Mouse (Mus musculus): Measurements from ENCODE around the gene Gngt2. TPM values are rescaled to one million over a fixed set of nuclear protein-coding genes. Genes with fewer than 3 reads are reported as not detected.
"Not testable (repeated sequence)": the region's sequence is repeated elsewhere in the genome, so short reads cannot be mapped to it uniquely, and the experiment has no call there.

Gene Gngt2
- total RNA-seq, 2 experiments from 2014 or later, result 20.5 to 28.1 TPM

- no peak for ATAC-seq (replicated peaks; ENCODE audit: low FRiP score, poor library complexity, severe bottlenecking)
Measured at GRCm38 (mm10) chr11:95875804-95876203, 38.8 kb downstream of the Gngt2 start.

GRCm38 (mm10) chr11:95876296-95876695 is 39.3 kb downstream of the Gngt2 start:
- ATAC-seq (replicated peaks; ENCODE audit: low FRiP score, poor library complexity, severe bottlenecking), result peak; percentile 70; the same call in 1 of the 2 replicates

GRCm38 (mm10) chr11:95879861-95880260 is 42.8 kb downstream of the Gngt2 start:
- ATAC-seq (replicated peaks; ENCODE audit: low FRiP score, poor library complexity, severe bottlenecking), result not testable (repeated sequence)

- ATAC-seq (replicated peaks; ENCODE audit: low FRiP score, poor library complexity, severe bottlenecking), result no peak
Measured at GRCm38 (mm10) chr11:95890462-95891051, 53.5 kb downstream of the Gngt2 start.

Other genes starting within 250 kb of the Gngt2 start
- not detected in 2 replicates for gene Ngfr, start 249.5 kb upstream of the Gngt2 start, total RNA-seq (2015; ENCODE audit: low replicate concordance)
- gene Ngfr, start 249.5 kb upstream of the Gngt2 start, total RNA-seq (2017; ENCODE audit: low replicate concordance), result not detected in 2 replicates
- gene Phb, start 170.3 kb upstream of the Gngt2 start, total RNA-seq (2015; ENCODE audit: low replicate concordance), result 12.3 and 17.6 TPM in 2 replicates
- gene Phb, start 170.3 kb upstream of the Gngt2 start, total RNA-seq (2017; ENCODE audit: low replicate concordance), result 7.7 and 42.9 TPM in 2 replicates
- gene Zfp652, start 124.5 kb upstream of the Gngt2 start, total RNA-seq (2015; ENCODE audit: low replicate concordance), result 12.3 and 22.6 TPM in 2 replicates
- gene Zfp652, start 124.5 kb upstream of the Gngt2 start, total RNA-seq (2017; ENCODE audit: low replicate concordance), result 9.0 and 23.0 TPM in 2 replicates
- gene B130006D01Rik, start 113.6 kb upstream of the Gngt2 start, total RNA-seq (2015; ENCODE audit: low replicate concordance), result 0.42 and 1.8 TPM in 2 replicates
- gene B130006D01Rik, start 113.6 kb upstream of the Gngt2 start, total RNA-seq (2017; ENCODE audit: low replicate concordance), result 0.61 and 2.6 TPM in 2 replicates
- 10.1 and 12.6 TPM in 2 replicates for gene Phospho1, start 12.7 kb upstream of the Gngt2 start, total RNA-seq (2015; ENCODE audit: low replicate concordance)
- 18.6 TPM in 1 of 2 replicates, not detected in the other for gene Phospho1, start 12.7 kb upstream of the Gngt2 start, total RNA-seq (2017; ENCODE audit: low replicate concordance)
- gene Abi3, start 5.3 kb downstream of the Gngt2 start, total RNA-seq (2015; ENCODE audit: low replicate concordance), result 2.1 and 4.7 TPM in 2 replicates
- 2.3 and 16.0 TPM in 2 replicates for gene Abi3, start 5.3 kb downstream of the Gngt2 start, total RNA-seq (2017; ENCODE audit: low replicate concordance)
- not detected in 2 replicates for gene B4galnt2, start 77.7 kb downstream of the Gngt2 start, total RNA-seq (2015; ENCODE audit: low replicate concordance)
- not detected in 2 replicates for gene B4galnt2, start 77.7 kb downstream of the Gngt2 start, total RNA-seq (2017; ENCODE audit: low replicate concordance)
- not detected in 2 replicates for gene Igf2bp1, start 168.7 kb downstream of the Gngt2 start, total RNA-seq (2015; ENCODE audit: low replicate concordance)
- gene Igf2bp1, start 168.7 kb downstream of the Gngt2 start, total RNA-seq (2017; ENCODE audit: low replicate concordance), result not detected in 2 replicates
- gene Gip, start 187.3 kb downstream of the Gngt2 start, total RNA-seq (2015; ENCODE audit: low replicate concordance), result not detected in 2 replicates
- gene Gip, start 187.3 kb downstream of the Gngt2 start, total RNA-seq (2017; ENCODE audit: low replicate concordance), result not detected in 2 replicates
- 22.0 and 55.8 TPM in 2 replicates for gene Snf8, start 197.7 kb downstream of the Gngt2 start, total RNA-seq (2015; ENCODE audit: low replicate concordance)
- 5.6 and 25.9 TPM in 2 replicates for gene Snf8, start 197.7 kb downstream of the Gngt2 start, total RNA-seq (2017; ENCODE audit: low replicate concordance)
- 18.7 and 19.7 TPM in 2 replicates for gene Ube2z, start 228.2 kb downstream of the Gngt2 start, total RNA-seq (2015; ENCODE audit: low replicate concordance)
- gene Ube2z, start 228.2 kb downstream of the Gngt2 start, total RNA-seq (2017; ENCODE audit: low replicate concordance), result 9.7 and 26.2 TPM in 2 replicates
- 98.9 and 122 TPM in 2 replicates for gene Atp5g1, start 238.5 kb downstream of the Gngt2 start, total RNA-seq (2015; ENCODE audit: low replicate concordance)
- gene Atp5g1, start 238.5 kb downstream of the Gngt2 start, total RNA-seq (2017; ENCODE audit: low replicate concordance), result 9.5 and 20.2 TPM in 2 replicates